Mouse (Mus musculus) cortical plate, adult 2 months (tissue): ENCODE measurements around the gene Tcl1b5. TPM values are rescaled to one million over a fixed set of nuclear protein-coding genes. Genes with fewer than 3 reads are reported as not detected.
"Not testable (repeated sequence)": the region's sequence is repeated elsewhere in the genome, so short reads cannot be mapped to it uniquely, and the experiment has no call there.

Experiments used
- H3K27ac ChIP-seq: fragments of 200-500 bp; 2 replicates; pipeline ENCODE4 v1.5.1; 2012; ENCODE audit warnings: low read length, control low read depth, inconsistent platforms; ENCODE audit not compliant: insufficient read depth
- H3K4me1 ChIP-seq: fragments of 200-500 bp; 2 replicates; pipeline ENCODE4 v1.6.1; 2011; ENCODE audit warnings: low read length; ENCODE audit not compliant: control insufficient read depth, insufficient read depth
- H3K4me3 ChIP-seq: fragments of 200-500 bp; 2 replicates; pipeline ENCODE4 v1.5.1; 2011; ENCODE audit warnings: mild to moderate bottlenecking, low read length, control low read depth; ENCODE audit not compliant: insufficient read depth
- CTCF ChIP-seq: fragments of 200-500 bp; IDR thresholded peaks from 2 replicates; pipeline ENCODE4 v1.5.1; 2011; ENCODE audit warnings: mild to moderate bottlenecking, control low read depth, low read length; ENCODE audit not compliant: insufficient read depth; ENCODE audit errors: extremely low read depth
- POLR2A ChIP-seq: fragments of 200-500 bp; IDR thresholded peaks from 2 replicates; pipeline ENCODE4 v1.6.1; 2011; ENCODE audit warnings: mild to moderate bottlenecking, low read length, control low read depth; ENCODE audit not compliant: insufficient read depth; ENCODE audit errors: extremely low read depth
- polyA plus RNA-seq: library from polyadenylated mRNA; depleted of rRNA; stranded (reverse); fragments of >200 nt; gene quantifications from 2 replicates; pipeline ENCODE4 v1.2.3, GENCODE M21; 2012; rRNA removed

The Tcl1b5 gene
- not detected in 2 replicates for polyA plus RNA-seq

DNA sequence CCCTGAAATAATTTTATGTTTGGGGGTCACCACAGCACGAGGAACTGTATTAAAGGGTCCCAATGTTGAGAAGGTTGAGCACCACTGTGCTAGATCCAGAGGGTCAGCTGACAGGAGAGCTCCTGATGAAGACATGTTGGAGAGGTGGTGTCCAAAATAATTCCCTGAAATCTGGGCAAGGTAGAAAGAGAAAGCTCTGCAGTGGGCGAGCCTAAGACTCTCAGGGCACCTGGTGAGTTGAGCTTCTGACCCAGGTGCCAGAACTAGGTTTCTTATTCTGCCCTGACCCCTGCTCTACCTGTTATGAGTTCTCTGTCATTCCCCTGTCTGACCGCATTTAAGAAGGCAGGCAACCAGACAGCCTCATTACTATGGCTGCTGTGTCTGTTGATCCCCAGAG is at the start of gene Tcl1b5:
TSS of gene Tcl1b5 (plus strand) at position 301 of the 400 bp plus-strand sequence.
- H3K4me3 ChIP-seq, H3K27ac ChIP-seq, H3K4me1 ChIP-seq: not testable (repeated sequence)

DNA sequence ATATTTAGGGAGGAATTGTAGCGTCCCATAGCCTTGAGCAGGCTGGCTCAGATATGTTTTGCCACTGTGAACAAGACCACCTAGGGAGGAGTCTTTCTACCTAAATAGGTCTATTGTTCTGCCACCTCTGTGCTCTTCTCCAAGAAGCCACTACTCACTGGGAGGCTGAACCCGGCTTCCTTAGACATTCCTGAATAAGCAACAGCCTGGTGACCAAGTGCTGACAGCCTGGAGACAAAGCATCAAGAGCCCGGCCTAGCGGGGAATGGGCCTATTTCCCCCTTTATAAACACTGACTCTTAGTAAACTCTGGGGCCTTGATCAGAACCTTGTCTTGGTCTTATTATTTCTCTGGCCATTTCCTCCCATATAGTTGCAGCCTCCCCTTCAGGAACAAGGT is 49.6 kb upstream of the Tcl1b5 start:
- H3K4me3 ChIP-seq, result no peak overlapping the region
- H3K4me1 ChIP-seq, result no peaks in the 10 kb centered on the region
- TF ChIP-seq CTCF (no peak), POLR2A (no peak)
- H3K27ac ChIP-seq, result no peak overlapping the region

DNA sequence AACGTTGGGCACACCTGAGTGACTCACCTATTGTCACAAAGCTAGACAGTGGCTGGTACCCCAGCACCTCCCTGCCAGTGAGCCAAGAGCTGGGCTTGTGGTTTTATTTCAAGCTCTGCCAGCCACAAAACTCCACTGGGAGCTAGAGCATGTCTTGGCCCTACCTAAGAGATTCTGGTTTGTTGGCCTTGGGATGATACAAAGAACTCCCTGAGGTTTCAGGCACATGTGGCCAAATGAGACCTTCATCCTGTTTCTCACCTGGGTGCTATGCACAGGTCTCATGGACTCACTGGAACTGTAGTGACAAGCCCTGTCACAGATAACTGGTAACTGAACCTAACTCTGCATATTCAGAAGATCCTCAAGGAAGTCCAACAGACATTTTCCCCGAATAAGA is 48.5 kb upstream of the Tcl1b5 start:
- no peak overlapping the region for H3K4me3 ChIP-seq
- no peaks in the 10 kb centered on the region for H3K4me1 ChIP-seq
- H3K27ac ChIP-seq, result no peak overlapping the region
- no peak for TF ChIP-seq CTCF
- TF ChIP-seq POLR2A, result no peak

DNA sequence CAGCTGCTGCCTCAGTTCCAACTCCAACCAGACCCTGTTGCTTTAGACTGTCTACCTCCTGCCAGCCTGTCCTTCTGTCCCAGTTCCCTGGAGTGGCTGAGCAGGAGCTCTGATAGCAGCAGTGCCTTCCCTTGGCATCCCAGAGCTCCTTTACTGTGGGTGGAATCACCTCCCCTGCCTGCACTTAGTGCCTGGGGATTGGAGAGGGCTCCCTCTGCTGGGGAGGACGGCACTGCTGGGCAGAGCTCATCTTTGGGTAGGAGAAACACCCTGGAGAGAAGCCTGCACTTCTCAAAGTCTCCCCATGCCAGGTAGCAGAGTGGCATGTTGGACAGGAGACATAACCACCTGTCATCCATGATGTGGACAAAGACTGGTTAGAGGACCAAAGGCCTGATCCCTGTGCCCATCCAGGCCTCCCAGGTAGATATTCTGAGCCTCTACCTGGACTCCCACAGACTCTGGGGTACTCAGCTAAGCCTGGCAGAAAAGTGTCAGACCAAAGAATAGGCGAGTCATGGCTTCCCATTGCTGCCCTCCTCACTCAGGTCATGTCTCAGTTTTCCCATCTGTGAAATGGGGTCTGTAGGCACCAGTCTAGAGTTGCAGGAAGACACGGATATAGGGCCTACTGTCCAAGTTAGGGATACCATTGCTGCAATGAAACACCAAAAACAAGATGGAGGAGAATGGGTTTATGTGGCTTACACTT is 46.5 kb upstream of the Tcl1b5 start:
- H3K27ac ChIP-seq, H3K4me1 ChIP-seq, H3K4me3 ChIP-seq: not testable (repeated sequence)

DNA sequence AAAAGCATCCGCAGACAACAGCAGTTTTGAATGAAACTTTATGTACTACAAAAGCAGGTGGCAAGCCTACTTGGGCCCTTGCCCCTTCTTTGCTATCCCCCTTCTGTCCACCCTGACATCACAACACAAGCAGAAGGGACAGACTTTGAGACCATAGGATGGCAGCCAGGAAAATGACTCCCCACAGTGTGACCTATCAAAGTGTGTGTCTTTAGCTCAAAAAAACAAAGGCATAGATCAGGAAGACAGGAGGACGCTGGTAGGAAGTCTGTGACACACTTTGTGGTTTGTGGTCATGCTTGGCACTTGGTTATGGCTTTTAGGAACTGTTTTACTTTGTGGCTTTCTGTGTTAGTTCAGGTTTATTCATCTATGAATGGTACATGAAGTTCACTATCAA is 42.0 kb upstream of the Tcl1b5 start:
- H3K4me1 ChIP-seq, H3K27ac ChIP-seq, H3K4me3 ChIP-seq: not testable (repeated sequence)

DNA sequence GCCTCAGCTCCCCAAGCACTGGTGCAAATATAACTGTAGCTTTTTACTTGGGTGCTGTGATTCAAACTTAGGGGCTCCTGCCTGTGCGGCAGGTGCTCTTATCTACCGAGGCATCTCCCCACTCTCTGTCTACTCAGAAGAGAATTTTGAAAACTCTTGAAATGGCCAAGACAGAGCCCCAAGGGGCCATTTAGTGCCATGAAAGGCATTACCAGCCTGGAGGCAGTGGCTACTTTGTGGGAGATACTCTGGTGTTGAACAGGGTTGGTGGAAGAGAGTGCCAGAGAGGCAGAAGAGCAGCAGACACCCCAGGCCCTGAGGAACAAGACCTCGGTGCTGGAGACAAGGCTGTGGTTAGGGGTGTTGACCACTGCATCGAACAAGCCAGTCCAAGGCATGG is 41.3 kb upstream of the Tcl1b5 start:
- H3K4me3 ChIP-seq, H3K27ac ChIP-seq, H3K4me1 ChIP-seq: not testable (repeated sequence)

DNA sequence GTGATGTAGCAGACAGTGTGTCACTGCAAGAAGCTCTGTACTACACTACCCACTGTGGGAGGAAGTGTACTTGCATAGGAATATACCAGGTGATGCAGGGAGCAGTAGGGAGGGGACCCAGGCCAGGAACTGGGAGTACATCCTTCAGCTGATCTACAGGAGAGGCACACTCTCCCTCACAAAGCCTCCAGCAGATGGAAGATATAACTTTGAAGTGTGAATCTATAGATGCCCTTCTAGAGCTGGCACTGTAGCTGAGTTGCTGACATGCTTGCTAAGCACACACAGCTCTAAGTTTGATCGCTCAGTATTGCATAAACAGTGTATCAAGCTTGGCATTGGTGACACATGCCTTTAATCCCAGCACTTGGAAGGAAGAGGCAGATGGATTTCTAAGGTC is 38.4 kb upstream of the Tcl1b5 start:
- not testable (repeated sequence) for H3K27ac ChIP-seq, H3K4me1 ChIP-seq, H3K4me3 ChIP-seq

DNA sequence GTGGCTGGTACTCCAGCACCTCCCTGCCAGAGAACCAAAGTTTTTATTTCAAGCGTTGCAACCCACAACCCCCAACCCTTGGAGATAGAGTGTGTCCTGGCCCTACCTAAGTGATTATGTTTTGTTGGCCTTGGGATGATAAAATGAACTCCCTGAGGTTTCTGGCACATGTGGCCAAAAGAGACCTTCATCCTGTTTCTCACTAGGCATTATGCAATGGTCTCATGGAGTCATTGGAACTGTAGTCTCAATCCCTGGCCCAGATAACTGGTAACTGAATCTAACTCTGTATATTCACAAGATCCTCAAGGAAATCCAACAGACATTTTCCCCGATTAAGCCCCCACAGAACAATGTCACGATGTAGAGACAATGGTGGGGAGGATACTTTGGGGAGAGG is 33.0 kb upstream of the Tcl1b5 start:
- no peak overlapping the region for H3K27ac ChIP-seq
- H3K4me3 ChIP-seq, result no peak overlapping the region
- TF ChIP-seq POLR2A, result no peak
- no peak for TF ChIP-seq CTCF
- H3K4me1 ChIP-seq, result no peaks in the 10 kb centered on the region

DNA sequence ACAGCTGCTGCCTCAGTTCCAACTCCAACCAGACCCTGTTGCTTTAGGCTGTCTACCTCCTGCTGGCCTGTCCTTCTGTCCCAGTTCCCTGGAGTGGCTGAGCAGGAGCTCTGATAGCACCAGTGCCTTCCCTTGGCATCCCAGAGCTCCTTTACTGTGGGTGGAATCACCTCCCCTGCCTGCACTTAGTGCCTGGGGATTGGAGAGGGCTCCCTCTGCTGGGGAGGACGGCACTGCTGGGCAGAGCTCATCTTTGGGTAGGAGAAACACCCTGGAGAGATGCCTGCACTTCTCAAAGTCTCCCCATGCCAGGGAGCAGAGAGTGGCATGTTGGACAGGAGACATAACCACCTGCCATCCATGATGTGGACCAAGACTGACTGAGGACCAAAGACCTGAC is 31.2 kb upstream of the Tcl1b5 start:
- H3K27ac ChIP-seq, H3K4me3 ChIP-seq, H3K4me1 ChIP-seq: not testable (repeated sequence)

DNA sequence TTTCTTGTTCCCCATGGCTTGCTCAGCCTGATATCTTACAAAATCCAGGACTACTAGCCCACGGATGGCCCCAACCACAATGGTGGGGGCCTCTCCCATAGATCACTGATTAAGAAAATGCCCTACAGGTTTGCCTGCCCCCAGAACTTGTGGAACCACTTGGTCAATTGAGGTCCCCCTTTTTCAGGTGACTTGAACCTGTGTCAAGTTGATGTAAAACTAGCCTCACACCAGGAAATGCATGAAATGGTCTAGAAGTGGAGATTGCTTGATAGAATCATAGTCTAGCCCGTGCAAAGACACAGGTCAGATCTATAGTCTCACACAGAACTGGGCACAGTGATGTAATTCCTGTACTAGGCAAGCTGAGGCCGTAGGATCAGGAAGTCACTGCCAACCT is 30.4 kb upstream of the Tcl1b5 start, which contains the start of gene Tcl1b2:
TSS of gene Tcl1b2 (plus strand) at position 301 of the 400 bp plus-strand sequence.
- no peaks in the 10 kb centered on the region for H3K4me1 ChIP-seq
- TF ChIP-seq POLR2A, result no peak
- no peak for TF ChIP-seq CTCF

DNA sequence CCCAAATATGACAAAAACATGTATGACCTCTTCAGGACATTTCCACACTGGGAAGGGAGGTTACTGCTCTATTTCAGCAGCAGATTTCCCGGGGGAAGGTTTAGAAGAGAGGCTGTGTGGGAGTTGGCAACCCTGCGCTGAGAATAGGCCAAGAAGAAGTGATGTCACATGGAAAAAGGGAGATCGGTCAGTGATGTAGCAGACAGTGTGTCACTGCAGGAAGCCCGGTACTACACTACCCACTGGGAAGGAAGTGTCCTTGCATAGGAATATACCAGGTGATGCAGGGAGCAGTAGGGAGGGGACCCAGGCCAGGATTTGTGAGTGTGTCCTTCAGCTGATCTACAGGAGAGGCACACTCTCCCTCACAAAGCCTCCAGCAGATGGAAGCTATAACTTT is 20.9 kb upstream of the Tcl1b5 start:
- H3K4me3 ChIP-seq, H3K4me1 ChIP-seq, H3K27ac ChIP-seq: not testable (repeated sequence)

More for the DNA sequence above, 30.4 kb upstream of the Tcl1b5 start, which contains the start of gene Tcl1b2:
- no peak within 1 kb of the TSS for H3K27ac ChIP-seq
- H3K4me3 ChIP-seq, result no peak within 1 kb of the TSS

DNA sequence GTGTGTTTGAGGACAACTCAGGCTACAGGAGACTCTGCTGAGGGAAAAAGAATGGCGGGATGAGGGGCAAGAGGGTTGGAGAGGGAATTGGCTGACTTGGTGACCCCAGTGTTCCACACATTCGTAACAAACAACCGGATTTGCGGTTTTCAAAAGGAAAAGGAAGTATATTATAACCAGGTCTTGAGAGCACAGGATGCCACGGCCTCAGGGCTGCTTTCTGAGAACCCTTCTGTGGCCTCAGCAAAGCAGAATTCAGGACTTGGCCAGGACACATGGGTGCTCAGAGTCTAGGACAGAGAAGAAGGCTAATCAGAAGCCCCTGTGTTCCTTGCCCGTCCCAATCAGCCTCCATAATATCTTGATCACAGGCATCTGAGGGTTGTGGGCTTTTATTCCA is 17.3 kb upstream of the Tcl1b5 start:
- no peaks in the 10 kb centered on the region for H3K4me1 ChIP-seq
- TF ChIP-seq POLR2A, result no peak
- TF ChIP-seq CTCF, result no peak
- H3K27ac ChIP-seq, result no peak overlapping the region
- H3K4me3 ChIP-seq, result no peak overlapping the region
